Mouse (Mus musculus): ENCODE measurements around the gene Pcnx3. TPM values are rescaled to one million over a fixed set of nuclear protein-coding genes. Genes with fewer than 3 reads are reported as not detected.

Pcnx3 gene
- polyA plus RNA-seq, 1 experiment from 2014 or later = 11.3 TPM

DNA sequence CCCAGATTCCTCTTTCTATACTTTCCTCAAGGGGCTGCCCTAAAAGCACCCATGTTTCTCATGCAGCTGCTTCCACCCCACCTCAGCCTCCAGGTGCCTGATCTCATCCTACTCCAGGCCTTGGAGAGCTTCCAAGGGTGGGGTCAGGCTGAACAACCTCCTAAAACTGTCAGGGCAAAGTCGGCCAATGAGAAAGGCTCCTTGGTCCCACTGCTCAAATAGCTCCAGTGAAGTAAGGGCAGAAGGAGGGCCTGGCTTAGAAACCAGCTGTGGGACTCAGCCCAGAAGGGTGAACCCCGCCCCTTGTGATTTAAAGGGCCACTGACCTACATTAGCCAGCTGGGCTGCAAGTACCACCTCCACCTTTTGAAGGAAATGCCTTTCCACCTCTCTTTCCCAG lies 25.0 kb upstream of the Pcnx3 start:
- Histone ChIP-seq H3K4me1 (ENCODE audit: insufficient read depth, low read depth, low read length) (peaks cover 8% of the 10 kb centered on the region), H3K27ac (ENCODE audit: low read length) (peak overlapping the region; percentile 62), H3K4me3 (ENCODE audit: low read depth, low read length) (no peak overlapping the region), H3K4me2 (replicated peaks; ENCODE audit: low read depth, low read length) (no peak overlapping the region), H3K36me3 (ENCODE audit: insufficient read depth, low read length) (peaks cover 7% of the 10 kb centered on the region; the same call in 1 of the 2 replicates), H3K9me3 (ENCODE audit: low read length) (no peaks in the 10 kb centered on the region), H3K9ac (replicated peaks; ENCODE audit: low read depth) (no peak overlapping the region), H3K27me3 (replicated peaks; ENCODE audit: insufficient read depth, low read length) (no peaks in the 10 kb centered on the region)
- WGBS = 8% methylated on average over 2 of the region's 2 CpGs
- peak; percentile 50 for TF ChIP-seq EP300 (IDR thresholded peaks at IDR 0.05)
- TF ChIP-seq CTCF (IDR thresholded peaks at IDR 0.05) = no peak
- DNase-seq (ENCODE audit: low spot score) = peak; percentile 96
- peak; percentile 90 for ATAC-seq

DNA sequence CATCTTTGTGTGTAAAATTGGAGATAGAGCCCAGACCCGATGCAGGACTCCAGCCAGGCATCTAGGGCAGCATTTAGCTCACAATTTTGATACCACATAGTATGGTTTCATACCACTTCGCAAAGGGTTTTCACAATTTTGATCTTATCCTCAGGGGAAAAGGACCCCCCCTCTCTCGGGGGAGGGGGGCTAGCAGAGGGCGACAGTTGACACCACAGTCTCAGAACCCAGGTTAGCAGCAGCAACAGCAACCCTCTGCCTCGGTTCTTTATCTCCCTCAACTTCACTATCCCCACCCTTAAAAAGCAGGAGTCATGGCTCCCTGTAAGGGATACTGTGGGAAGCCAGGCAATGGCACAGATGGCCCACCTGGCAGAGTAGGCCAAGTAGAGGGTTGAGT lies 24.5 kb upstream of the Pcnx3 start:
- Histone ChIP-seq H3K4me2 (replicated peaks; ENCODE audit: low read depth, low read length) (no peak overlapping the region), H3K4me3 (ENCODE audit: low read depth, low read length) (no peak overlapping the region), H3K9ac (replicated peaks; ENCODE audit: low read depth) (no peak overlapping the region), H3K27me3 (replicated peaks; ENCODE audit: insufficient read depth, low read length) (no peaks in the 10 kb centered on the region), H3K4me1 (ENCODE audit: insufficient read depth, low read depth, low read length) (peaks cover 8% of the 10 kb centered on the region), H3K36me3 (ENCODE audit: insufficient read depth, low read length) (peaks cover 11% of the 10 kb centered on the region; the same call in 1 of the 2 replicates), H3K9me3 (ENCODE audit: low read length) (no peaks in the 10 kb centered on the region), H3K27ac (ENCODE audit: low read length) (peak overlapping the region; percentile 62)
- DNase-seq (ENCODE audit: low spot score) (no peak), ATAC-seq (no peak)
- TF ChIP-seq EP300 (IDR thresholded peaks at IDR 0.05) = no peak
- TF ChIP-seq CTCF (IDR thresholded peaks at IDR 0.05) = no peak
- 56% methylated on average over 5 of the region's 5 CpGs for WGBS

GRCm38 (mm10) chr19:5711907-5712460 lies 23.3 kb upstream of the Pcnx3 start:
- DNase-seq (ENCODE audit: low spot score) (no peak), ATAC-seq (no peak)
- no peak overlapping the region for H3K4me3 ChIP-seq (ENCODE audit: low read depth, low read length)
- peaks cover 8% of the 10 kb centered on the region for H3K4me1 ChIP-seq (ENCODE audit: insufficient read depth, low read depth, low read length)
- WGBS = 89% methylated on average over 14 of the region's 14 CpGs
- TF ChIP-seq CTCF (IDR thresholded peaks at IDR 0.05) (no peak), EP300 (IDR thresholded peaks at IDR 0.05) (no peak)
- H3K27me3 ChIP-seq (replicated peaks; ENCODE audit: insufficient read depth, low read length) = no peaks in the 10 kb centered on the region
- H3K4me2 ChIP-seq (replicated peaks; ENCODE audit: low read depth, low read length) = no peak overlapping the region
- no peaks in the 10 kb centered on the region for H3K9me3 ChIP-seq (ENCODE audit: low read length)
- H3K27ac ChIP-seq (ENCODE audit: low read length) = no peak overlapping the region
- peaks cover 16% of the 10 kb centered on the region; the same call in 1 of the 2 replicates for H3K36me3 ChIP-seq (ENCODE audit: insufficient read depth, low read length)
- no peak overlapping the region for H3K9ac ChIP-seq (replicated peaks; ENCODE audit: low read depth)

DNA sequence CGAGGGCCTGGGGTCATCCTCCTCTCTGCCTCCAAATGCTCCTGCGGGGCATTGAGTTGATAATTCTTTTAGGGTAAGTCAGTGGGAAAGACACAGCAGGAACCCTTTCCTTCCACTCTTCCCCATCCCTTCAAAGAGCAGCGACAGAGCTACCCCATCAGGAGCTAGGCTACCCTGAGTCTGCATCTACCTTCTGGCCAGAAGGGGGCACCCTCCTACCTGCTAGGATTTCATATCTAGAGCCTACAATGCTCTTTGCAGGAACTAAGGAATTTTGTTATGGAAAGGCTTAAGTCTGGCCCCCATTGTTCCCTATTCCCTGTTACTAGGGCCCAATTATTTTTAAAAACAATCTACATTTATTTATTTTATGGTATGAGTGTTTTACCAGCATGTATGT lies 22.5 kb upstream of the Pcnx3 start:
- H3K4me3 ChIP-seq (ENCODE audit: low read depth, low read length) = no peak overlapping the region
- ATAC-seq = peak; percentile 31
- H3K4me2 ChIP-seq (replicated peaks; ENCODE audit: low read depth, low read length) = no peak overlapping the region
- WGBS = 22% methylated on average over 3 of the region's 3 CpGs
- no peak overlapping the region for H3K27ac ChIP-seq (ENCODE audit: low read length)
- peak; percentile 89 for TF ChIP-seq CTCF (IDR thresholded peaks at IDR 0.05)
- no peak for TF ChIP-seq EP300 (IDR thresholded peaks at IDR 0.05)
- H3K9me3 ChIP-seq (ENCODE audit: low read length) = no peaks in the 10 kb centered on the region
- no peak overlapping the region for H3K9ac ChIP-seq (replicated peaks; ENCODE audit: low read depth)
- peaks cover 8% of the 10 kb centered on the region for H3K4me1 ChIP-seq (ENCODE audit: insufficient read depth, low read depth, low read length)
- peak; percentile 89 for DNase-seq (ENCODE audit: low spot score)
- H3K27me3 ChIP-seq (replicated peaks; ENCODE audit: insufficient read depth, low read length) = no peaks in the 10 kb centered on the region
- peaks cover 16% of the 10 kb centered on the region; the same call in 1 of the 2 replicates for H3K36me3 ChIP-seq (ENCODE audit: insufficient read depth, low read length)

DNA sequence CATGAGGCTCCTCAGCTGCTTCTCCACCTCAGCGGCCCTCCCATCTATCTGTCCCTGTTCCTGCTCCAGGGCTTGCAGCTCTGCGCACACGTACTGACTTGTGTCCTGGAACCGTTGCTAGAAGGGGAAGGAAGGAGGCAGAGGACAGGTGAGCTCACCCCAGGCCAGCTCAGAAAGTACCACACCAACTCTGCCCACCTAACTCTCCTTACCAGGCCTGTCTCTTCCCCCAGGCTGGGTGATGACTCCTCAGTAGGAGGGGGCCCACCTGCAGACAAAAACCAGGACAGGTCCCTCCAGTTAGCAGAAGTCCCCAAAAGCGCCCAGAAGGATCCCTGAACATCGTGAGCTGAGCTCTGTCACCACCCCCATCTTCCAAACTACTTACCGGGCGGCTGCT lies 21.9 kb upstream of the Pcnx3 start:
- DNase-seq (ENCODE audit: low spot score) (no peak), ATAC-seq (no peak)
- Histone ChIP-seq H3K9ac (replicated peaks; ENCODE audit: low read depth) (no peak overlapping the region), H3K4me3 (ENCODE audit: low read depth, low read length) (no peak overlapping the region), H3K36me3 (ENCODE audit: insufficient read depth, low read length) (peaks cover 16% of the 10 kb centered on the region; the same call in 1 of the 2 replicates), H3K4me1 (ENCODE audit: insufficient read depth, low read depth, low read length) (peaks cover 8% of the 10 kb centered on the region), H3K9me3 (ENCODE audit: low read length) (no peaks in the 10 kb centered on the region), H3K4me2 (replicated peaks; ENCODE audit: low read depth, low read length) (no peak overlapping the region), H3K27ac (ENCODE audit: low read length) (no peak overlapping the region), H3K27me3 (replicated peaks; ENCODE audit: insufficient read depth, low read length) (no peaks in the 10 kb centered on the region)
- WGBS = 85% methylated on average over 7 of the region's 8 CpGs
- TF ChIP-seq EP300 (IDR thresholded peaks at IDR 0.05) (no peak), CTCF (IDR thresholded peaks at IDR 0.05) (no peak)

DNA sequence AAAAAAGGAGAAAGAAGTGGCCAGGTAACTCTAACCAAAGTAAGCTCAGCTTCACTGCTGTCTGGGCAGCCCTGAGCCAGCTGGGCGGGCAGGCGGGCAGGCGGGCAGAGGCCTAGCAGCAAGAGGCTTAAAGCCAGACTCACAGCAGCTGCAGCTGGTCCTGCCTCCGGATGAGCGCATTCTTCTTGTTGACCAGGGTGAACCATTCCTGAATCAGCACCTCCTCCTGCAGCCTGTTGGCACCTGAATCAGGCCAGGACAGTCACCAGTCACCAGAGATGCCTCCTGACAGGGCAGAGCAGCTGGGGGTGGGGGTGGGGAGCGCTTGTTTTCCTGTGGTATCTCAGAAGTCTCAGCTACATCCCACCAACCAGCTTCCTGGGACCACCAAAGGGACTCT lies 21.4 kb upstream of the Pcnx3 start:
- WGBS = 95% methylated on average over 6 of the region's 6 CpGs
- no peak overlapping the region for H3K4me2 ChIP-seq (replicated peaks; ENCODE audit: low read depth, low read length)
- no peak overlapping the region for H3K4me3 ChIP-seq (ENCODE audit: low read depth, low read length)
- ATAC-seq (no peak), DNase-seq (ENCODE audit: low spot score) (no peak)
- no peak overlapping the region for H3K9ac ChIP-seq (replicated peaks; ENCODE audit: low read depth)
- no peak overlapping the region for H3K27ac ChIP-seq (ENCODE audit: low read length)
- no peaks in the 10 kb centered on the region for H3K9me3 ChIP-seq (ENCODE audit: low read length)
- no peaks in the 10 kb centered on the region for H3K27me3 ChIP-seq (replicated peaks; ENCODE audit: insufficient read depth, low read length)
- H3K4me1 ChIP-seq (ENCODE audit: insufficient read depth, low read depth, low read length) = peaks cover 8% of the 10 kb centered on the region
- peaks cover 16% of the 10 kb centered on the region; the same call in 1 of the 2 replicates for H3K36me3 ChIP-seq (ENCODE audit: insufficient read depth, low read length)
- TF ChIP-seq CTCF (IDR thresholded peaks at IDR 0.05) = no peak
- TF ChIP-seq EP300 (IDR thresholded peaks at IDR 0.05) = no peak

Data from lung, postnatal 0 days (tissue).